Mouse (Mus musculus): ENCODE results near the gene Hddc3. TPM values are rescaled to one million over a fixed set of nuclear protein-coding genes. Genes with fewer than 3 reads are reported as not detected.

Gene Hddc3
- total and polyA plus RNA-seq, 3 experiments = 2.6 to 12.6 (median 5.5) TPM

- Histone ChIP-seq H3K27me3 (replicated peaks) (peaks cover 10% of the 10 kb centered on the region), H3K9ac (ENCODE audit: insufficient read depth, low read depth) (no peak overlapping the region), H3K79me2 (replicated peaks; ENCODE audit: control insufficient read depth, extremely low read depth, insufficient read depth, poor library complexity, severe bottlenecking) (no peaks in the 10 kb centered on the region), H3K27ac (ENCODE audit: insufficient read depth, low read depth) (no peak overlapping the region), H3K9me3 (replicated peaks; ENCODE audit: low read length) (peaks cover 11% of the 10 kb centered on the region), H3K4me1 (ENCODE audit: control insufficient read depth in 1 of 2, insufficient read depth in 2 of 2) (peaks cover 7 to 28% of the 10 kb centered on the region in 2 experiments; a peak in 3 of 4 replicates), H3K4me3 (replicated peaks in 1 of 3; ENCODE audit: low read depth in 2 of 3, low read length in 2 of 3, poor library complexity in 1 of 3) (no peak overlapping the region), H3K36me3 (replicated peaks in 1 of 2; ENCODE audit: control insufficient read depth in 1 of 2, insufficient read depth in 1 of 2, low read length in 1 of 2) (peaks cover 49 to 63% of the 10 kb centered on the region in 2 experiments), H3K4me2 (ENCODE audit: insufficient read depth, low read depth, poor library complexity, severe bottlenecking) (no peak overlapping the region)
- TF ChIP-seq TBP (conservative IDR thresholded peaks at IDR 0.05; ENCODE audit: low read depth, low read length) (no peak), POLR2AphosphoS2 (IDR thresholded peaks at IDR 0.05; ENCODE audit: low read depth, low read length) (no peak), ZMIZ1 (IDR thresholded peaks at IDR 0.05; ENCODE audit: low read depth, low read length) (no peak)
- dilution Hi-C loops (cut with MboI; ENCODE audit: extremely low pct_ligation_motif_present, extremely low pct_unique_long_range_greater_than_20kb, low sequenced_read_pairs) = no loop called here
- DNase-seq (ENCODE audit: extremely low read depth) = no peak
- in situ Hi-C loops (cut with MboI; ENCODE audit: low pct_ligation_motif_present, low pct_unique_long_range_greater_than_20kb, low sequenced_read_pairs) = no loop called here
These were observed 6.0 kb upstream of the Hddc3 start for GRCm38 (mm10) chr7:80336932-80337331.

GRCm38 (mm10) chr7:80339371-80339770 is 3.5 kb upstream of the Hddc3 start:
- no peak for DNase-seq (ENCODE audit: extremely low read depth)
- Histone ChIP-seq H3K4me3 (replicated peaks in 1 of 3; ENCODE audit: low read depth in 2 of 3, low read length in 2 of 3, poor library complexity in 1 of 3) (peak overlapping the region; percentile 47 to 87 (median 51)), H3K27ac (ENCODE audit: insufficient read depth, low read depth) (no peak overlapping the region)

GRCm38 (mm10) chr7:80339793-80340628 is 2.9 kb upstream of the Hddc3 start:
- peaks cover 21 to 35% of the 10 kb centered on the region in 2 experiments for H3K36me3 ChIP-seq (replicated peaks in 1 of 2; ENCODE audit: control insufficient read depth in 1 of 2, insufficient read depth in 1 of 2, low read length in 1 of 2)
- H3K9me3 ChIP-seq (replicated peaks; ENCODE audit: low read length) = no peaks in the 10 kb centered on the region
- peak overlapping the region; percentile 82 for H3K27ac ChIP-seq (ENCODE audit: insufficient read depth, low read depth)
- H3K4me3 ChIP-seq (replicated peaks in 1 of 3; ENCODE audit: low read depth in 2 of 3, low read length in 2 of 3, poor library complexity in 1 of 3) = peak overlapping the region; percentile 63 to 87 (median 67)
- dilution Hi-C loops (cut with MboI; ENCODE audit: extremely low pct_ligation_motif_present, extremely low pct_unique_long_range_greater_than_20kb, low sequenced_read_pairs) (no loop called here), in situ Hi-C loops (cut with MboI; ENCODE audit: low pct_ligation_motif_present, low pct_unique_long_range_greater_than_20kb, low sequenced_read_pairs) (loop anchor here (5.0 kb wide), 1 partner anchor 37 kb away; no protein-coding TSS in a partner anchor)
- H3K27me3 ChIP-seq (replicated peaks) = peaks cover 15% of the 10 kb centered on the region
- no peaks in the 10 kb centered on the region for H3K79me2 ChIP-seq (replicated peaks; ENCODE audit: control insufficient read depth, extremely low read depth, insufficient read depth, poor library complexity, severe bottlenecking)
- H3K4me1 ChIP-seq (ENCODE audit: control insufficient read depth in 1 of 2, insufficient read depth in 2 of 2) = peaks cover 16 to 45% of the 10 kb centered on the region in 2 experiments
- peak overlapping the region; percentile 88 for H3K4me2 ChIP-seq (ENCODE audit: insufficient read depth, low read depth, poor library complexity, severe bottlenecking)
- peak; percentile 98 for DNase-seq (ENCODE audit: extremely low read depth)
- H3K9ac ChIP-seq (ENCODE audit: insufficient read depth, low read depth) = peak overlapping the region; percentile 67
- no peak for TF ChIP-seq USF2 (conservative IDR thresholded peaks at IDR 0.05; ENCODE audit: low read depth, low read length)
- TF ChIP-seq ZC3H11A (IDR thresholded peaks at IDR 0.05; ENCODE audit: low read depth, low read length) = no peak
- no peak for TF ChIP-seq IRF4 (IDR thresholded peaks at IDR 0.05; ENCODE audit: low read depth, low read length)
- no peak for TF ChIP-seq UBTF (IDR thresholded peaks at IDR 0.05; ENCODE audit: low read depth, low read length)
- no peak for TF ChIP-seq MEF2A (IDR thresholded peaks at IDR 0.05; ENCODE audit: borderline replicate concordance, low read depth, low read length)
- peak; percentile 17 for TF ChIP-seq RAD21 (IDR thresholded peaks at IDR 0.05; ENCODE audit: low read depth, low read length)
- no peak; the same call in 1 of the 2 replicates for TF ChIP-seq TCF12 (IDR thresholded peaks at IDR 0.05; ENCODE audit: low read depth, low read length)
- 0 out of 2 replicates have a peak, but pooled peaks have one; percentile 16 for TF ChIP-seq TBP (conservative IDR thresholded peaks at IDR 0.05; ENCODE audit: low read depth, low read length)
- TF ChIP-seq ZMIZ1 (IDR thresholded peaks at IDR 0.05; ENCODE audit: low read depth, low read length) = 0 out of 2 replicates have a peak, but pooled peaks have one; percentile 50
- peak; percentile 61; the same call in 1 of the 2 replicates for TF ChIP-seq NELFE (IDR thresholded peaks at IDR 0.05; ENCODE audit: low read depth, low read length)
- TF ChIP-seq MAX (IDR thresholded peaks at IDR 0.05; ENCODE audit: low read length) = no peak; the same call in 1 of the 2 replicates
- no peak for TF ChIP-seq ZNF384 (IDR thresholded peaks at IDR 0.05; ENCODE audit: low read depth, low read length)
- no peak for TF ChIP-seq ZKSCAN1 (IDR thresholded peaks at IDR 0.05; ENCODE audit: borderline replicate concordance, low read depth, low read length)
- TF ChIP-seq CHD2 (IDR thresholded peaks at IDR 0.05; ENCODE audit: low read length) = no peak
- peak; percentile 99 for TF ChIP-seq NRF1 (IDR thresholded peaks at IDR 0.05; ENCODE audit: low read depth, low read length)
- TF ChIP-seq ETS1 (conservative IDR thresholded peaks at IDR 0.05; ENCODE audit: low read depth, low read length) = no peak
- no peak for TF ChIP-seq USF1 (IDR thresholded peaks at IDR 0.05; ENCODE audit: low read depth, low read length)
- peak; percentile 15 to 84; a peak in 2 of 4 replicates for TF ChIP-seq CTCF (conservative IDR thresholded peaks at IDR 0.05 in 1 of 2, IDR thresholded peaks at IDR 0.05 in 1 of 2; ENCODE audit: low read depth in 2 of 2, low read length in 2 of 2)
- TF ChIP-seq SMC3 (IDR thresholded peaks at IDR 0.05; ENCODE audit: low read depth, low read length) = peak; percentile 31
- no peak for TF ChIP-seq PAX5 (IDR thresholded peaks at IDR 0.05; ENCODE audit: low read length)
- TF ChIP-seq KAT2A (IDR thresholded peaks at IDR 0.05; ENCODE audit: insufficient replicate concordance, low read length) = no peak

More at GRCm38 (mm10) chr7:80339371-80339770, 3.5 kb upstream of the Hddc3 start:
- H3K79me2 ChIP-seq (replicated peaks; ENCODE audit: control insufficient read depth, extremely low read depth, insufficient read depth, poor library complexity, severe bottlenecking) = no peaks in the 10 kb centered on the region
- peaks cover 15% of the 10 kb centered on the region for H3K27me3 ChIP-seq (replicated peaks)
- H3K36me3 ChIP-seq (replicated peaks in 1 of 2; ENCODE audit: control insufficient read depth in 1 of 2, insufficient read depth in 1 of 2, low read length in 1 of 2) = peaks cover 28 to 41% of the 10 kb centered on the region in 2 experiments
- H3K4me2 ChIP-seq (ENCODE audit: insufficient read depth, low read depth, poor library complexity, severe bottlenecking) = peak overlapping the region; percentile 55
- dilution Hi-C loops (cut with MboI; ENCODE audit: extremely low pct_ligation_motif_present, extremely low pct_unique_long_range_greater_than_20kb, low sequenced_read_pairs) = no loop called here
- in situ Hi-C loops (cut with MboI; ENCODE audit: low pct_ligation_motif_present, low pct_unique_long_range_greater_than_20kb, low sequenced_read_pairs) = no loop called here
- no peaks in the 10 kb centered on the region for H3K9me3 ChIP-seq (replicated peaks; ENCODE audit: low read length)
- TF ChIP-seq IRF4 (IDR thresholded peaks at IDR 0.05; ENCODE audit: low read depth, low read length) (no peak), SIN3A (IDR thresholded peaks at IDR 0.05; ENCODE audit: low read length) (peak; percentile 40; the same call in 1 of the 2 replicates), PAX5 (IDR thresholded peaks at IDR 0.05; ENCODE audit: low read length) (no peak)
- peaks cover 16 to 45% of the 10 kb centered on the region in 2 experiments for H3K4me1 ChIP-seq (ENCODE audit: control insufficient read depth in 1 of 2, insufficient read depth in 2 of 2)
- H3K9ac ChIP-seq (ENCODE audit: insufficient read depth, low read depth) = peak overlapping the region; percentile 43
